Mouse (Mus musculus) c-Kit-positive CD71-positive TER-119-positive erythroid progenitor cells, embryonic 14.5 days (primary cell): ENCODE measurements around the gene Spin2g.
"Not testable (repeated sequence)": the region's sequence is repeated elsewhere in the genome, so short reads cannot be mapped to it uniquely, and the experiment has no call there.

Source experiments
- DNase-seq: peaks from one replicate; pipeline ENCODE4 v3.0.0-alpha.2; 2013; ENCODE audit warnings: low spot score

Gene Spin2g

GRCm38 (mm10) chrX:34238633-34239032, at the start of gene Spin2g:
Spin2g (minus strand) TSS chrX:34238733.
- DNase-seq: not testable (repeated sequence)
